Mouse (Mus musculus) myocyte (in vitro differentiated cells): ENCODE measurements around the gene Syt11. TPM values are rescaled to one million over a fixed set of nuclear protein-coding genes. Genes with fewer than 3 reads are reported as not detected.

Source experiments
- H3K27me3 ChIP-seq: one replicate; pipeline ENCODE4 v1.6.1; 2011; ENCODE audit not compliant: control insufficient read depth, insufficient read depth, insufficient read length
- H3K36me3 ChIP-seq: one replicate; pipeline ENCODE4 v1.6.1; 2011; ENCODE audit not compliant: control insufficient read depth, insufficient read depth
- H3K4me2 ChIP-seq: one replicate; pipeline ENCODE4 v1.6.1; 2011; ENCODE audit warnings: low read depth, control low read depth
- H3K4me3 ChIP-seq: one replicate; pipeline ENCODE4 v1.5.1; 2011; ENCODE audit warnings: mild to moderate bottlenecking, control low read depth, moderate library complexity
- H3K79me2 ChIP-seq: one replicate; pipeline ENCODE4 v1.6.1; 2011; ENCODE audit not compliant: control insufficient read depth, insufficient read depth
- H3ac ChIP-seq: one replicate; pipeline ENCODE4 v1.6.1; 2011; ENCODE audit not compliant: control insufficient read depth, insufficient read length
- CEBPB ChIP-seq: IDR thresholded peaks from 2 replicates; pipeline ENCODE4 v1.6.1; 2011; ENCODE audit warnings: mild to moderate bottlenecking, moderate library complexity; ENCODE audit not compliant: poor library complexity, insufficient read depth, severe bottlenecking
- E2F4 ChIP-seq: IDR thresholded peaks from one replicate; pipeline ENCODE4 v1.6.1; 2011; ENCODE audit warnings: mild to moderate bottlenecking, control low read depth, moderate library complexity; ENCODE audit not compliant: insufficient read depth
- MAX ChIP-seq: IDR thresholded peaks from one replicate; pipeline ENCODE4 v1.6.1; 2011; ENCODE audit warnings: low read depth, mild to moderate bottlenecking, control low read depth
- MYOD1 ChIP-seq, 3 experiments: IDR thresholded peaks; one replicate each; pipeline ENCODE4 v1.6.1; 2011; ENCODE audit warnings: control low read depth in 2 of 3, low read depth in 2 of 3, mild to moderate bottlenecking in 2 of 3, moderate library complexity in 1 of 3; ENCODE audit not compliant: insufficient read length in 2 of 3, control insufficient read depth in 1 of 3
- MYOG ChIP-seq, 3 experiments: IDR thresholded peaks; one replicate each; pipeline ENCODE4 v1.6.1; 2011; ENCODE audit warnings: control low read depth in 2 of 3, low read depth in 2 of 3, mild to moderate bottlenecking in 2 of 3; ENCODE audit not compliant: insufficient read length in 2 of 3, control insufficient read depth in 1 of 3, insufficient read depth in 1 of 3
- POLR2A ChIP-seq: IDR thresholded peaks from one replicate; pipeline ENCODE4 v1.6.1; 2011; ENCODE audit warnings: low read depth, mild to moderate bottlenecking, control low read depth, moderate library complexity; ENCODE audit not compliant: insufficient read length
- POLR2AphosphoS2 ChIP-seq: IDR thresholded peaks from one replicate; pipeline ENCODE4 v1.6.1; 2011; ENCODE audit warnings: low read depth, control low read depth; ENCODE audit not compliant: insufficient read length
- REST ChIP-seq: IDR thresholded peaks from one replicate; pipeline ENCODE4 v1.6.1; 2011; ENCODE audit warnings: mild to moderate bottlenecking, control low read depth, moderate library complexity; ENCODE audit not compliant: insufficient read depth, insufficient read length
- SRF ChIP-seq: IDR thresholded peaks from one replicate; pipeline ENCODE4 v1.6.1; 2011; ENCODE audit warnings: low read depth; ENCODE audit not compliant: control insufficient read depth, insufficient read length
- TCF12 ChIP-seq: IDR thresholded peaks from one replicate; pipeline ENCODE4 v1.6.1; 2011; ENCODE audit warnings: mild to moderate bottlenecking, control low read depth; ENCODE audit not compliant: poor library complexity, insufficient read depth, severe bottlenecking
- TCF3 ChIP-seq: IDR thresholded peaks from one replicate; pipeline ENCODE4 v1.6.1; 2011; ENCODE audit warnings: low read depth, control low read depth; ENCODE audit not compliant: insufficient read length
- USF1 ChIP-seq: IDR thresholded peaks from one replicate; pipeline ENCODE4 v1.6.1; 2011; ENCODE audit warnings: low read depth, mild to moderate bottlenecking, control low read depth, moderate library complexity
- polyA plus RNA-seq: library from polyadenylated mRNA; unstranded; fragments of >200 nt; fragmentation: generic; extraction: Trizol; gene quantifications from one replicate; pipeline ENCODE4 v1.2.1, GENCODE M21; 2012; ENCODE audit warnings: missing spikeins

Syt11 gene
- polyA plus RNA-seq, 1 experiment, result 3.1 TPM

- TF ChIP-seq CEBPB (no peak), TCF12 (no peak), REST (no peak), MAX (no peak), SRF (no peak), POLR2A (no peak), TCF3 (no peak), MYOD1 (IDR thresholded peaks at IDR 0.05; ENCODE audit: control insufficient read depth in 1 of 3, insufficient read length in 2 of 3, low read depth in 2 of 3) (no peak), POLR2AphosphoS2 (no peak), E2F4 (no peak), MYOG (IDR thresholded peaks at IDR 0.05; ENCODE audit: control insufficient read depth in 1 of 3, insufficient read depth in 1 of 3, insufficient read length in 2 of 3, low read depth in 2 of 3) (no peak), USF1 (no peak)
- Histone ChIP-seq H3K4me2 (no peak overlapping the region), H3ac (no peak overlapping the region), H3K79me2 (no peaks in the 10 kb centered on the region), H3K4me3 (no peak overlapping the region), H3K27me3 (no peaks in the 10 kb centered on the region), H3K36me3 (no peaks in the 10 kb centered on the region)
These were observed 19.4 kb downstream of the Syt11 start for GRCm38 (mm10) chr3:88755541-88755940.

GRCm38 (mm10) chr3:88754283-88754682 lies 20.7 kb downstream of the Syt11 start:
- H3K36me3 ChIP-seq, result no peaks in the 10 kb centered on the region
- no peak for TF ChIP-seq TCF12
- no peak for TF ChIP-seq MYOG (IDR thresholded peaks at IDR 0.05; ENCODE audit: control insufficient read depth in 1 of 3, insufficient read depth in 1 of 3, insufficient read length in 2 of 3, low read depth in 2 of 3)
- no peak for TF ChIP-seq E2F4
- TF ChIP-seq MAX, result no peak
- no peak for TF ChIP-seq USF1
- no peak for TF ChIP-seq SRF
- no peak for TF ChIP-seq REST
- H3K4me3 ChIP-seq, result no peak overlapping the region

GRCm38 (mm10) chr3:88746871-88747231 lies 28.1 kb downstream of the Syt11 start:
- no peak overlapping the region for H3K4me2 ChIP-seq
- no peaks in the 10 kb centered on the region for H3K36me3 ChIP-seq
- H3K4me3 ChIP-seq, result no peak overlapping the region
- TF ChIP-seq CEBPB (no peak), MYOD1 (IDR thresholded peaks at IDR 0.05; ENCODE audit: control insufficient read depth in 1 of 3, insufficient read length in 2 of 3, low read depth in 2 of 3) (no peak), USF1 (no peak), E2F4 (no peak), SRF (no peak), POLR2A (no peak), MYOG (IDR thresholded peaks at IDR 0.05; ENCODE audit: control insufficient read depth in 1 of 3, insufficient read depth in 1 of 3, insufficient read length in 2 of 3, low read depth in 2 of 3) (no peak), POLR2AphosphoS2 (no peak), TCF3 (no peak), MAX (no peak), REST (no peak), TCF12 (no peak)
- no peaks in the 10 kb centered on the region for H3K27me3 ChIP-seq
- H3K79me2 ChIP-seq, result no peaks in the 10 kb centered on the region
- no peak overlapping the region for H3ac ChIP-seq

More at GRCm38 (mm10) chr3:88754283-88754682, 20.7 kb downstream of the Syt11 start:
- no peak overlapping the region for H3ac ChIP-seq
- no peaks in the 10 kb centered on the region for H3K27me3 ChIP-seq
- H3K4me2 ChIP-seq, result no peak overlapping the region
- no peaks in the 10 kb centered on the region for H3K79me2 ChIP-seq

GRCm38 (mm10) chr3:88746139-88746870 lies 28.7 kb downstream of the Syt11 start:
- Histone ChIP-seq H3K4me3 (no peak overlapping the region), H3K4me2 (no peak overlapping the region), H3K27me3 (no peaks in the 10 kb centered on the region), H3K36me3 (no peaks in the 10 kb centered on the region), H3ac (no peak overlapping the region), H3K79me2 (no peaks in the 10 kb centered on the region)
- no peak for TF ChIP-seq USF1
- TF ChIP-seq SRF, result no peak
- no peak for TF ChIP-seq CEBPB
- TF ChIP-seq MAX, result no peak
- TF ChIP-seq POLR2A, result no peak
- no peak for TF ChIP-seq POLR2AphosphoS2
- TF ChIP-seq TCF3, result no peak
- TF ChIP-seq TCF12, result no peak

GRCm38 (mm10) chr3:88745534-88745933 lies 29.4 kb downstream of the Syt11 start:
- TF ChIP-seq SRF, result no peak
- Histone ChIP-seq H3K4me3 (no peak overlapping the region), H3ac (no peak overlapping the region), H3K4me2 (no peak overlapping the region), H3K27me3 (no peaks in the 10 kb centered on the region), H3K36me3 (no peaks in the 10 kb centered on the region), H3K79me2 (no peaks in the 10 kb centered on the region)
